Mouse (Mus musculus): ENCODE measurements around the gene Vmn1r64.
"Not testable (repeated sequence)": the region's sequence is repeated elsewhere in the genome, so short reads cannot be mapped to it uniquely, and the experiment has no call there.

Gene Vmn1r64

DNA sequence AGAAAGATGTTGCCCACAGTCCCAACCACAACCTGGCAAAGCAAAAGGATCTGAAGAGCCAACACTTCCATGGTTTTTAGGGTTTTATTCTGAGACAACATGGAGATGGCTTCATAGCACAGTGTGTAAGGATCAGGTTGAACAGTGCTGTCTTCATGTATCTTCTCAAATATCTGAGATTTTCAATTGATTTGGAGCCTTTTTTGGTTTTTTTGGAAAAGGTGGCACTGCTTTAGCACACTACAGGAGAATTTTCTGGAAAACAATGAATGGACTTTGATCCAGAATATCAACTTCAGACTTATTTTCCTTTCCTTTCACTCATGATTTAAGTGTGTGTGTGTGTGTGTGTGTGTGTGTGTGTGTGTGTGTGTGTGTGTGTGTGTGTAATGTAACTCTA lies at the start of gene Vmn1r64:
Vmn1r64 (minus strand) TSS at position 101 of the 400 bp plus-strand sequence.
- DNase-seq: no peak

DNA sequence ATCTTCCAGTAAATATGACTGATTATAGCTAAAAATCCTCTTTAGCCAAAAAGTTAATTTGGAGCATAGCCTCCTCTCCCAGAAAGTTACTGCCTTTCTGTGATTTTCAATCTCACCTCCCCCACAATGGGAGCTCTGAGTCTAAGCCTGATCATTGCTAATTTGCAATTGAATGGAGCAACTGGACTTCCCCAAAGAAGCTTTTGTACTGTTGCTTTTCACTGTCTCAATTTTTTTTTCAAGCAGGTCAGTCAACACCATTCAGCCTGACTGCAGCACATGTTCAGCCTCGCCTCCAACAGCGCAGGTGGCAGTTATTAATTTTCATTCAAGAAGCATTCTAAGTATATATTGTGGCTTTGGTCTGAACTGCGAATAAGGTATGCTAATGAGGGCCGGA lies 14.9 kb upstream of the Vmn1r64 start:
- no peak for DNase-seq

DNA sequence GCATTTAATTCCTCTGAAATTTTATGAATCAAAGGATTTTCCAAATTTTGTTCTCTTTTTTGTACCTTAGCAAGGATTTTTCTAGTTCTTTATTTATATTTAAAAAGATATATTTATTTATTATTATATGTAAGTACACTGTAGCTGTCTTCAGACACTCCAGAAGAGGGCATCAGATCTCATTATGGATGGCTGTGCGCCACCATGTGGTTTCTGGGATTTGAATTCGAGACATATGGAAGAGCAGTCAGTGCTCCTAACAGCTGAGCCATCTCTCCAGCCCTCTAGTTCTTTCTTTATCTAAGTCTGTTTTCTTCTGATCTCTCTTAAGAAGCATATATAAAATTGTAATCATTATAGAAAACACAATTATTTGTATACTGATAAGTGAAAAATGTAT lies 12.9 kb upstream of the Vmn1r64 start:
- not testable (repeated sequence) for DNase-seq
